Mouse (Mus musculus): ENCODE data around the gene Ttc7b.
A peak's percentile ranks its signal among the peaks of the same experiment; 100 is the strongest.

The Ttc7b gene

DNA sequence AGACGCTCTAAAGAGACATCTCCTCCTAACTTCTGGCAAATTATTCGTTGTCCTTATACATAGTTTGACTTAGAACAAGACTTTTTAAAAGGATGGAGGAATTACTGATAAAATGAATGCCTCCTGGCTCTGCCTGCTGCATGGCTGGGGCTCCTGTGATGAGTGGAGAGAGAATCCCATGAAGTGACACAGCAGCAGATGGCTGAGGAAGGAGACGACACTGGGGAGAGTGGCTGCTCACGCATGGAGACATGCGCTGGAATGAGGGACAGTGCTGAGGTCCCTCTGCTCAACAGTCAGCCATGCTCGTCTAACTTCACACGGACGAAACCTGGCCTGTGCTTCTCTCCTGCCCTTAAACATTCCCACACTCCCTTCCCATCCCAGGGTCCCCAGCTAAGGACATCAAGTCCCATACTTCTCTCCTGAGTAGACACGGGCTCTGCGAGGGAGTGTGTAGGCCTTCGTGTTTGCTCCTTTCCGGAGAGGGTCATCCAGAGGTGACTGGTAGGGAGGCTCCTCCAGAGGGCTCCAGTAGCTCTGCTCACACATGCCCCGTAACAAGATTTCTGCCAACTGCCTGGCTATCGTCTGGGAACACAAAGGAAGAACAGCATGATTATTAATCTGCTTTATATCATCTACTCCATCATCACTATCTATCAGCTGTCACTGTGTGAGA lies 105.8 kb downstream of the Ttc7b start:
- no peak for DNase-seq (ENCODE audit: low spot score)

DNA sequence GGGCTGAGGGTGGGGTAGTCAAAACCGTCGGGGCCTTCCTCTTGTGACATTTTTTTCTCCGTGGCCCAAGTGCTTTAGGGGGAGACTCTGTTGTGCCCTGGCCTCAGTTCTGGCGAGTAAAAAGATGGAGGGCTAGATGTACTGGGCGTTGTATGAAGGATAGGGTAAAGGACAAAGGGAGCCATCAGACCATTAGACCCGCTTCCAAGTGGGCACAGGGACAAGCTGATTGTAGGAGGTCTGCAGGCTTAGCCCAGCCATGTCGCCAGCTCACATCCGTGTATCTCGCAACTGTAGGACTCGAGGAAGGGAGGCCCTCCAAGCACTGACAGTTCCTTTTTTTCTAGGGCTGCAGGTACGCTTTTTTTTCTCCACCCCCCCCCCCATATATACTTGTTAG lies 111.9 kb downstream of the Ttc7b start:
- no peak for DNase-seq (ENCODE audit: low spot score)

DNA sequence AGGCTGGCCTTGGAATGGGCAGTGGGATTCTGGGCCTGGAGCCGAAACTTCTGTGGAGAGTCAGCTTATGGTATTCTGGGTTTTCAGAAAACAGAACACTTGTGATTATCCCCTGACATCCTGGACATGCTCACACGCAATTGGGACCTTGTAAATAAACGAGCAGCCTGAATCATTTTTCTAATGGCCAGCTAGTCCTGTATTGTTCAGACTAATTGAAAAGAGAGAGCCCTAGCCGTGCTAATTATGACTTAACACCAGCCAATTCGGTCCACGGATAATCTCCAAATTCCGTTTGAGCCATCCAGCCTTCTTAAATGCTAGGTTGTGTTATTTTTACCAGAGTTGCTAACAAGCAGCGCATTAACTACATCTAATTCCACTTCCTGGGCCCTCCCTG lies 112.5 kb downstream of the Ttc7b start:
- no peak for DNase-seq (ENCODE audit: low spot score)

DNA sequence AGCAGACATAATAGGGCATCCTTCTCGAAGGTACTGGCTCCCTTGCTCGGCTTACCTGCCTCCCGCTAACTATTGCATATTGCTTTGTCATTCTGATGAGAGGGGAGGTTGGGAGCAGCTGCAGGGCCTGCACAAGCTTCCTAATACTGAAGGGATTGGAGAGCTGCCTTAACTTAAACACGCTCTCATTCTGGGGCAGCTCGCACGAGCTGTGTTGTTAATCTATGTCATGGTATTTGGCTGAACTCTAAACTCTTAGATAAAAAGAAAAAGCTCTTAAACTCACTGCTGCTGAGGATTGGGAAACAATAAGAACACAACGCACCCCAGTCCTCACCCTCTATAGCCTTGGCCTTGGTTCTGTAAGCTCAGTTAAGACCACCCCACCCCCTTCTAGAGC lies 113.3 kb downstream of the Ttc7b start:
- peak; percentile 23 for DNase-seq (ENCODE audit: low spot score)

DNA sequence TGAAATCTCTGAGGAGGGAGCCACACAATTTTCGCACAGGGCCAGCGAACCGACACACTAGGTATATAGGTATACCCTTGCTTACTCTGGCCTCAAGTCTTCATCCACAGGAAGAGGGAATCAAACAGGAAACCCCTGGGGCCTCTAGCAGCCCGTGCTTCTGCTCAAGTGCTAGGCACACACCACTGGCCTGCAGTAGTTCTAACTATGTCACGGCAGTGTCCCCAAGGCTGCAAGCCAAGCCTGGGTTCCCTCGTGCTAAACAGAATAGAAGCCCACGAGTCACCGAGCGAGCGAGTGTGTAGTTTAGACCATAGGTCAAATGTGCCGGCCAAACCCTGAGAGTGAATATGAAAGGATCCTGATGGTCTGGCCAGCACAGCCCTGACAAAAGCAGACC lies 114.5 kb downstream of the Ttc7b start:
- no peak for DNase-seq (ENCODE audit: low spot score)

DNA sequence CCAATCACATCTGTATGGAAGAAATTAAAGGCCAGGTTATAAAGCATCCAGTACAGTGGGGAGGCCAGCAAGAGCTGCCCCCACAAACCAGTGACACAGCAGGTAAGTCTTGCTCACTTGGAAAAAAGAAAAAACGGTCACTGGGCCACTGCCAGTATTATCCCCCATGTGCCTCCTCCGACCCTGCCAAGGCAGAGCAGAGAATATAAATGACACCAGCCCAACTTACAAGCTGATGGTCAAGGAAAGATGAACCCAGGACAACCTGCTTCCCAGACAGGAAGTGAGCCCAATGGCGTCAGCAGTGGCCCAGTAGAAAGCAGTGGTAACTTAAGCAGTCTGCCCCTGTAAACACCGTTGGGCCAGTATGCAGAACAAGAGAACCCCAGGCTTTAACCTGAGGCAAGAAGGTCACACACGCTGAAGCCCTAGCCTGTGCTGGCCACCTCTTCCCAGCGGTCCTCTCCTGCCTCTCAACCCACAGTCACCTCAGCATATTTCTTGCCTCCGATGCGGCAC lies 115.1 kb downstream of the Ttc7b start:
- DNase-seq (ENCODE audit: low spot score): no peak

DNA sequence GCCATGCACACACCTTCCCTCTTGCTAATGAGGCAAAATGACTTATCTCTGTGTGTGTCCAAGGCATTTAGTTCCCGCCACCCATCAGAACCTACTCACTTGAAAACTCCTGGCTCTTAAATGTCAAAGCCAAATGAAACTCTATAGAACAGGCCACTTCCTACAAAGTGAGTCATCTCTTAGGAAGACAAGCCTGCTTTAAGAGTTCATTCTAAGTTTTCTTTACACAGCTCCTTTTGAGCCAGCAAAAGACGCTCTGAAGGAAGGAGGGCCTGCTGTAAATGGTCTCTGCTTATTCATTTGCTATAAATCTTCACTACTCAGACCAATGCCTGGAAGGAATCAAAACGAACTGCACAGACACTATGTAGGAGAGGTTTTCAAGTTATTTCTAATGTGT lies 116.2 kb downstream of the Ttc7b start:
- DNase-seq (ENCODE audit: low spot score): no peak

DNA sequence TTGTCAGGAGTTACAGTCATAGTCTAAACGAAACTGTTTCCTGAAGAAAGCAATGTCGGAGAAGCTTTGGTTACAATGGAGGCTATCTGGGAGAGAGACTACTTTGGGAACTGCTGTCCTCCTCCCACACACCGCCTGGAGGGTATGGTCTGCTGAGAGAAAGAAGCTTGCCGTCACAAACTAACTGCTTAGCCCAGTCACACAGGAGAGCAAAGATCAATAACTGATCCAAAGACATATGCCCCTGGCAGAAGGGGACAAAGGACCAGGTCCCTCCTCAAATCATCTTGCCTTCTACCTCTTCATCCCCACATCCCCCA lies 117.7 kb downstream of the Ttc7b start:
- DNase-seq (ENCODE audit: low spot score): no peak

DNA sequence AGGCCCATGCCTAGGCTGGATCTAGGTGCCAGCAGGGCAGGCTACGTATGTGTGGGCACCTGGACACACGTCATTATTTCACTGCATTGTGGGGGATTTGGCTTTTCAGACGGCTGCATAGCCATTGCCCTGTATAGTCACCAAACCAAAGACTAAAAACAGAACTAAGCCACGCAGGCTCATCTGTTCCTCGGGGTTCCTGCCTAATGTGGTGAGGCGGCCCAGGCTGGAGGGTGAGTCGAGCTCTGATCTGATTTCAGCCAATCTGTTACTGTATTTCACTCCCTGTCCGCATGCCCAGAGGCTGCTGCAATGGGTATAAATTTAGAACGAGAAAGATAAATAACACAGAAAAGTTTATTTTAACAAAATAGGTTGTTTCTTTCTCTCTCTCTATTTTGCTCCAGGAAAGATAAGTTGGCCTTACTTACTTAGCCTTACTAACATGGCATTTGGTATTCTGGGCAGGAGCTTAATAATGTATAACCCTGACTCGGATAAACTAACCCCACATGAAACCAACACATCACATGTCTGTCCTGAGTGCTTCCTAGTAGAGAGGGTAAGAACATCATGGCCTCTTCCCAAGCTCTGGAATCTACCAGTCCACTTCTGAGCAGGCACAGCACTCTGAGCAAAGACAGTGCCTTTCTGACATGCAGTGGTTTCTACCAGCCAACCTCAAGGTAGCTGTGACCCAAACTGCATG lies 118.2 kb downstream of the Ttc7b start:
- no peak for DNase-seq (ENCODE audit: low spot score)

DNA sequence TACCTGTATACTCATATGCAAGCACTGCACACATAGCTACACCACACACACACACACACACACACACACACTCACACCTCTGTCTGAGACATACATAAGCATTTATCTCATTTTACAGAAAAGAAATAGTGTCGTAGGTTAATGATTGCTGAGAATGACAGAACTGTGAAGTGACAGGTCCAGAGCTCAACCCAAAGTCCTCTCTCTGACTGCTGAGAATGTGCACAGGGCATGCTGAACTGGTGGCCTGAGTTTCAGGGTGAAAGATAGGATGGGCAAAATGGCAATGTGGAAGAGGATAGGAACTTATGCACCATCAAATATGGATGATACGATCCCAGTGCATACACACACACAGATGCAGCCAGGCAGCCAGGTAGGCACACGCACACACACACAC lies 120.5 kb downstream of the Ttc7b start:
- no peak for DNase-seq (ENCODE audit: low spot score)

DNA sequence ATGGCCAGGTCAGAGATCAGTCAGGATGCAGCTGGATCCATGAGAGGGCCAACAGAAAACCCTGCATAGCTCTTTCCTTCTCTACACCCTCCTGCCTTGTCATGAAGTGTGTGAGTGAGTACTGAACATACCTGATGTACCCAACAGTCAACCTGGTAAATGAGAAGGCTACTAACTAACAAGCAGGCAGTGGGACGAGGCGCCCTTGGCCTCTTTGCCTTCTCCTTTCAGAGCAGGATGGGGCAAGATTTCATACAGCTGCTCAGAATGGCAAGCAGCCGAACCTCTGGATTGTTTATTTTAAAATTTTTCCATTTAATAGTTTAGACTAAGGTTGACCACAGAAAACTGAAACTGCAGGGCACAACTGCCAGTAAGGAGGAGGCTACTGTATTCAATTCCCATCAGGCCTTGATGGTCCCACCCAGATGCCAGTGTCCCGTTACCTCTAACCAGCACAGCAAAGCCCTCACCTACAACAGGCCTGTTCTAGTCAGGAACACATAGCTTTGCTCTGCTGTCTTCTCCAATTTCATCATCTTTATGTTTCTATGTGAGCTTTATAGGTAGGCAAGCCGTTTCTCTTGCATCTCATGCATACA lies 121.4 kb downstream of the Ttc7b start:
- DNase-seq (ENCODE audit: low spot score): no peak

DNA sequence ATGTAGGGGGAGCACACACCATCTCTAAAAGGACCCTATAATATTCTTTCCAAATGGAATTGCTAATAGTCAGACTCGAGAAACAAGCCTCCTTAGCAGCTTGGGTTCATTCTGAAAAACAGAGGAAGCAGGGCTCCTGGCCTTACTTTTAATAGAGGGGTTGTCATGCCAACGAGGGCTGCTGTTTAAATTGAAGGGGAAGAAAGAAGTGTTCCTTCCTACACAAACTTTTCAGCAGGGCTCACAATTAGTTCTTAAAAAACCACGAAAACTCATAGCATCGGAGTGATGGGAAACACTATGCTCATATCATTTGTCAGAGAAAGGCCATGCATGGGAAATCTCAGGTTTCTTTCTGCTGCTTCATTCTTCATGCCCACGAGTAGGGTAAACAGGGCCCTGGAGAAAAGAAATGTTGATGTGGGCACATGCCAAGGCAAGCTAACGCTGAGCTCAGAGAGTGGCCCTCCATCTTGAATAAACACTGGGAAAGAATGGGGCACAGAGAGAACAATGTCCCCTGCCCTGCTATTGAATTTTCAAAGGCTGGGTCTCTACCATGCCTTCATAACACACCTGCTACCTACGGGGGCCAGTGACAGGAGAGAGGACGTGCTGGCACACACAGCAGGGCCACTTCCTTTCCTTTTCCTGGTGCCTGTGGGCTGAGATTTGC lies 122.2 kb downstream of the Ttc7b start:
- no peak for DNase-seq (ENCODE audit: low spot score)

DNA sequence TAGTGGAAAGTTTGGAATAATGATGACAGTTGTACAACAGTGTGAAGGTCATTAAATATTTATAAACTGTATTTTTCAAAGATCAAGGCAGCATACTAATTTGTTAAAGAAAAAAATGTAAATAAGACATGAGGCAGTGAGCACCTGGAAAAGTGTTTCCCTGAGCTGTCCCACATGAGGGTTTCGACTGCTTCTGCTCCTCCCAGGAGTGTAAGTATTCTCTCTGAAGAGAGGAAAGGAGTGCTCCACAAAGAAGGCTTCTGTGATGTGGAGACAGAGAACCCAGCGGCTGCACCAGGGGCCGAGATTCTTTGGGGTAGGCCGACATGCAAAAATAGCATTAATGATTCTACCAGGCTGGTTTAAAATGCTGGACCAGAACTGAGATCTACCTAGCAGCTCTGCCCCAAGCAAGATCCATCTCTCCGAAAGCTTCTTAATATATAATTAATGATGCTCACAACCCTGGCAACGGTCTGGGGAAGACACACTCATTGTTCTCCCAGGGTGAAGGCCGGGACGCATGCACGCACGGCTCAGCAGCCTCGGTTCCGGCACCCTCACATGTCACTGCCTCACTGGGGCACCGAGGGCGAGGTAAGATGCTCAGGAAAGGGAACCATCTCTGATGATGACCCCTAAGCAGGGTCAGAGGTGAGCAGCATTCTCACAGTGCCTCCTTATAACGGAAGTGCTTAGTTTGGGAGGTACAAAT lies 123.0 kb downstream of the Ttc7b start:
- no peak for DNase-seq (ENCODE audit: low spot score)

DNA sequence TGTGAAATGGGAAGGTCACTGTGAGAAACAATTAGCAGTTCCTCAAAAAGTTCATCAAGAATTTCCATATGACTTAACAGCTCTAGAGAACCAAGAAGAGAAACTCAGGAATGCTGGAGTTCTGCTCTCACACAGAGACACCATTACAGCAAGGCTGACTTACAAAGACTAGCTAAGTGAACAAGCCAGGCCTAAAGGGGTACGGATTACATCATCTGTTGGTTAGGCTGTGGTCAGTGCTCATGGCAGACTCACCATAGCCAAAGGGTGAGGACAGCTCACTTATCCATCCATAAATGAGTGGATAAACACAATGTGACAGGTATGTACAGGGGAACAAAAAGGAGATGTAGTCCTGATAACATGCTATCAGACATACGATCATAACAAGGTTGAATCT lies 123.8 kb downstream of the Ttc7b start:
- DNase-seq (ENCODE audit: low spot score): no peak

DNA sequence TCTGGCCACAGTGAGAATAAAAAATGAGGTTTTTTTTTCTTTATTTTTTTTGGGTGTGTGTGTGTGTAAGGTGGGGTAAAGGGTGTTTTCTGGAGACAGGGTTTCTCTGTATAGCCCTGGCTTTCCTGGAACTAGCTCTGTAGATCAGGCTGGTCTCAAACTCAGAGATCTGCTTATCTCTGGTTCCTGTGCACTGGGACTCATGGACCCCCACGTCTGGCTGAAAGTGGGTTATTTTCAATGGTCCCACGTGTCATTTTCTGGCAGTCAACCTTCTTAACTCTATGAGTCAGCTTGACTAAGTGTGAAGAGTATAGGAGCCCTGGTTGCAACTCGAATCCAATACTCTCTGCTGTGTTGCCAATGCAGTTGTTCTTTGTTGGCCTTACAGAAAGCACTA lies 127.1 kb downstream of the Ttc7b start:
- no peak for DNase-seq (ENCODE audit: low spot score)

DNA sequence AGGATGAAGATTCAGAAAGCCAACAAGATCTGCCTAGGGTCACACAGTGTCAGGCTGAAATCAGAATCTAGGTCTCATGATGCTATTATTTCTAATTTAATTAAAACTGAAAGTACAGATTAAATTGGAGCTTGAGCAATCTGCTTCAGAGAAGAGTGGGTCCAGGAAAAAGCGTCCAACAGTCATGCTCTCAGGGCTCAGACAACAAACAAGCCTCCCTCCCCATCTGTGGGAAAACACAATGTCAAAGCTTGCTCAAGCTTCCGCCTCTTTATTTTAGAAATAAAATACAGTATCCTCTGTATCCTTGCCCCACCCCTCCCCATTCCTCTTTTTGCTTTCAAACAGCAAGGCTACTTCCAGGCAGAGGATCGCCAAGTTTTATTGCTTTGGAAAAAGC lies 127.5 kb downstream of the Ttc7b start:
- no peak for DNase-seq (ENCODE audit: low spot score)

DNA sequence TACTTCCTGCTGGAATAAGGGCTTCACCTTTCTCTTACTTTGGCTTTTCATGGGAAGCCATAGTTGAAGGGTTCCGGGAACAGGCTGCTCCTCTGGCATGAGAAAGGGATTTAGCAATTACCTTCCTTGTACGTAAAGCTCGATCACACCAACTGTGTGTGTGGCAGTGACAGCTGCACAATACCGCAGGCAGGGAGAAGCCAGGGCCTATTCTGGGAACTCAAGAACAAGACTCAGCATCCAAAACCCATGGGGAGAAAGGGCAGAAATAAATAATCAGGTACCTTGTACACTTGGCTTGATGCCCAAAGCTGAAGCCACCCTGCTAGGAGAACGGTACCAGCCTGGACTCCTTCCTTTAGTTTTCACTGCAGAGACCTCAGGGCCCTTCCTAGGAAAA lies 128.2 kb downstream of the Ttc7b start:
- DNase-seq (ENCODE audit: low spot score): no peak

DNA sequence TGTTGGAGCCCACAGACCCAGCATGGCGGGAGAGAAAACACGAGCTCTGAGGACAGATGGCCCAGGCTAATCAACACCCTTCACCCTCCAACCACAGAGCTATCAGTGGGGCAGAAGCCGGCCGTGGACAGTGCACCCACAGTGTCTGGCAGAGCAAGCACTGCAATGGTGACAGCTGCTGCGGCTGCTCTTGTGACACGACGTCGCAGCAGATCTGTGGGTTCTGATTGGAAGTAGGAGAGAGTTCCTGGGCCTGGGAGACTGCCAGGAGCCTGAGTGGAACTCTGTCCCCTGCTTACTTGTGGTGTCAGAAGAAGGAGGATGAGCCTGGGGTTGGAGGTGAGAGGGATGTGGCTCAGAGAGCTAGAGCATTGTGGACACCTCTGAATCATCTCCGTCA lies 128.7 kb downstream of the Ttc7b start:
- no peak for DNase-seq (ENCODE audit: low spot score)

DNA sequence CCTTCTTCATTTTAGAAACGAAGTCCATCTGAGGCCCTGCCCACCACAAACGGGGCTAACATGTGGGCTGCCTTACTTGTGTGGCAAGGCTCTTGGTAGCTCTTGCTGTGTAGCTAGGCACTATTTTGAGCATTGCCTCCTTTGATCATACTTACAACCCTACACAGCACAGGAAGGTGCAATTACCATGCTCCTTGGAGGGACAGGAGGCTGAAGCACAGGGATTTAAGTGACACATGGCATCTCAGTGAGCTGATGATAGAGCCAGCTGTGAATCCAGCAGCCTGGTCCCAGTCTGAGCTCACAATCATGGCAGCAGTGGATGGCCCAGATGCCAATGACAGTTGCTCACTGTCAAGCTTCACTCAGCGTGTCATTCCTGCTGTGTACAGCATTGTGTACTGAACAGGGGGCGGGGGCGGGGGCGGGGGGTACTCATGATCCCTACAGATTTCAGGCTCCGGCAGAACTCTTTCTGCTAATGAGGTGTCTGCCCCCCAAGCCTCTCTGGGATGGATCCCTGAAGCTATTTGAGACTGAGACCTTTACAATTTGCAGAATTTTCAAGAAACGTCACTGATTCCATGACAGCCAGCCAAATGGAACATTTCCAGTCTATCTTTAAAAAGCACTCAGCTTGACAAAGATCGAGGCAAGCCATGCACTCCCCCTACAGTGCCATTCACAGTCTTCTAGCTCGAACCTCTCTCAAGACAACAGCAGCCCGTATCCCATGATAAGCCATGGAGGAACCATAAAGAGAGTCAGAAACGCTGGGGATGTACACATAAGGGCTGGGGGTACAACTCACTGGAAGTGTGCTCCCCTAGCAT lies 130.5 kb downstream of the Ttc7b start:
- DNase-seq (ENCODE audit: low spot score): no peak

DNA sequence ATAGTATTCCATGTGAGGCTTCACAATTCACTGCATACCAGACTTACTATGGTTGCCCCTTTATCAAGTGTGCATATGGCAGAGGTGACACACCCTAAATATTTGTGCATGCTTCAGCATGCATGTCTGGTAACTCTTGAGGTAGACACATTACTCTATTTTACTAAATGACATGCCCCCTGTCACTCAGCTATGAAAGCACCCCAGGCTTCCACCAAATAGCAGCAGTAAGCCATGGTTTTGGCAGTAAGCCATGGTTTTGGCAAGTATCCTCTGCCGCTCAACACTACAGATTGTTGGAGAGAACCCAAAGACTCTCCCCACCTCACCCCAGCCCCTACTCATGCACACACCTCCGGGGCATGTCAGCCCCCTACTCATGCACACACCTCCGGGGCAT lies 134.4 kb downstream of the Ttc7b start:
- no peak for DNase-seq (ENCODE audit: low spot score)

DNA sequence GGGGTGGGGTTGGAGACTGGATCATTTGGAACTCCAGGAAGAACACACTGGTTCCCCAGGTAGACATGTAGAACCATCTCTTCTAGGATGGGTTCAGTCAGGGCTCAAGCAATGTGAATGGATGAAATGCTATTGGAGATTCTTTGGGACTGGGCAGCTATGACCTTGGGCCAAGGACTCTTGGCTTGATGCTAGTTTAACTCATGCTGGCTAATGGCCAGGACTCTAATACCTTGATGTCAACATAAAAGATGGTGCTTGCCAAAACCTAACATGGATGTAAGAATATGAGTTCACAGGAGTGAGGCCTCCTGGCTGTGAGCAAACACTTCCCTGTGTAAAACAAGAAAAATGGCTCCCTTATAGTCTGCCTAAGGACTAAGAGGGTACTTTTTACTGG lies 138.1 kb downstream of the Ttc7b start:
- DNase-seq (ENCODE audit: low spot score): no peak

Measured in ovary, adult 18-20 months (tissue).